Comparison of ENCODE assay signal across 22 mouse cellular contexts in the genomic region with DNA sequence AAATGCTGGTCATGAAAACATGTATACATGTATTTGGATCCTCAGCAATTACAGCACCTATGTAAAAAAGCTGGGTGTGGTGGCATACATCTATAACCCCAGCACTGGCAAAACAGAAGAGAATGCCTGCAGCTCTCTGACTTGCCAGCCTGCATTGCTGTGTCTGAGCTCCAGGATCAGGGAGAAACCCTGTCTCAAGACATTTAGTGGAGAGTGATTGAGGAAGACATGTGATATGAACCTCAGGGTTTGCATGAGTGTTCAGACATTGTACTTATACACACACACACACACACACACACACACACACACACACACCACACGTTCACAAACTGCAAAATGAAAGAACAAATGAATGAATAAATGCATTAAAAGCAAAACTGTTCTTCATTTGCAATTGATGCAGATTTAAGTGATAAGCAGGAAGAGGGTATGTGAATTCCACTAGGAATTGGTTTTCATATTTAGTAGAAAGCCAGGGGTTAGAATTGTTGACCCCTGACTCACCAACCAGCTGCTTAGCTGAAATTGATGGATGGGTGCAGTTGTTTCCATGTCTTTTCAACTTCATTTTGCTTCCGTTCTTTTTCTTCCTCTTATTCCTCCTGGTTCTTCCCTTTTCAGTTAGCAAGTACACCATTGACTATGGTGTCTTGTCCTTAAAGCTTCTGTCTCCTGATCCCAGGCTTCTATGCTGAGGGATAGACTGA. TPM values are rescaled to one million over a fixed set of nuclear protein-coding genes. Genes with fewer than 3 reads are reported as not detected.
DNase-seq lines count a peak whose midpoint lies in the region; ATAC-seq and TF ChIP-seq lines count a peak whose summit lies in the region.
"Had no signal": no experiment of that assay in that cellular context is flagged by ENCODE, and none has a peak within 500 bp of the region (broad histone marks: within the 10 kb centered on the region; RNA-seq: fewer than 3 reads in every experiment).

No protein-coding gene starts in this region.

- no peak overlapping the region for H3K9ac ChIP-seq in hindbrain, embryonic 16.5 days (ENCODE audit: low read depth, low read length)
- no peak overlapping the region for H3K9ac ChIP-seq in hindbrain, embryonic 13.5 days
- no peak overlapping the region for H3K9ac ChIP-seq in lung, embryonic 14.5 days
- H3K9ac ChIP-seq: embryonic facial prominence, embryonic 15.5 days; forebrain, postnatal 0 days; hindbrain, embryonic 14.5 days; liver, embryonic 14.5 days; midbrain, embryonic 12.5 days had no signal

- no peak for TF ChIP-seq CTCF in lung, embryonic 14.5 days (IDR thresholded peaks at IDR 0.05; ENCODE audit: low read depth)

- peak; percentile 33 for DNase-seq in lung, embryonic 14.5 days
- no peak for DNase-seq in lung, postnatal 4 days
- peak; percentile 73 for DNase-seq in NIH3T3 (ENCODE audit: low read depth)
- DNase-seq in lung, postnatal 36 days = peak; percentile 42
- DNase-seq in cerebellum, postnatal 36 days = no peak
- DNase-seq: cerebellum, adult 11-12 months; cerebellum, postnatal 25 days; forebrain, postnatal 0 days; gastrocnemius, adult 2 months; right cerebral cortex, postnatal 14 days; spleen, adult 18-20 months had no signal

- ATAC-seq in hindbrain, embryonic 16.5 days = 0 out of 2 replicates have a peak, but pooled peaks have one; percentile 34
- no peak for ATAC-seq in hindbrain, embryonic 13.5 days (ENCODE audit: low FRiP score)
- no peak for ATAC-seq in lung, embryonic 14.5 days (ENCODE audit: insufficient read depth)
- no peak for ATAC-seq in frontal cortex, adult (ENCODE audit: low TSS enrichment)
- ATAC-seq: CD4-positive, CD25-positive, alpha-beta regulatory T cell, adult 4 months; forebrain, postnatal 0 days; intestine, embryonic 16.5 days had no signal

- H3K27ac ChIP-seq in hindbrain, embryonic 16.5 days (ENCODE audit: low read depth, low read length) = no peak overlapping the region
- no peak overlapping the region for H3K27ac ChIP-seq in hindbrain, embryonic 13.5 days
- H3K27ac ChIP-seq in lung, embryonic 14.5 days (ENCODE audit: low read depth) = no peak overlapping the region
- H3K27ac ChIP-seq: embryonic facial prominence, embryonic 15.5 days; gastrocnemius, adult 2 months; heart, embryonic 10.5 days; hindbrain, embryonic 14.5 days; liver, embryonic 14.5 days; macrophage; midbrain, embryonic 12.5 days had no signal

- no peaks in the 10 kb centered on the region for H3K27me3 ChIP-seq in hindbrain, embryonic 16.5 days (replicated peaks; ENCODE audit: control insufficient read depth, insufficient read depth, low read length)
- no peaks in the 10 kb centered on the region for H3K27me3 ChIP-seq in hindbrain, embryonic 13.5 days
- no peaks in the 10 kb centered on the region for H3K27me3 ChIP-seq in lung, embryonic 14.5 days (ENCODE audit: insufficient read depth, low read length)
- H3K27me3 ChIP-seq: embryonic facial prominence, embryonic 15.5 days; midbrain, embryonic 12.5 days had no signal

- no peak overlapping the region for H3K4me3 ChIP-seq in hindbrain, embryonic 16.5 days (ENCODE audit: low read length)
- no peak overlapping the region for H3K4me3 ChIP-seq in hindbrain, embryonic 13.5 days
- H3K4me3 ChIP-seq in lung, embryonic 14.5 days (ENCODE audit: low read depth, low read length) = no peak overlapping the region
- H3K4me3 ChIP-seq: embryonic facial prominence, embryonic 15.5 days; gastrocnemius, adult 2 months; heart, embryonic 10.5 days; midbrain, embryonic 12.5 days had no signal

- no peaks in the 10 kb centered on the region for H3K4me1 ChIP-seq in hindbrain, embryonic 16.5 days (ENCODE audit: control insufficient read depth, insufficient read depth, low read depth, low read length)
- H3K4me1 ChIP-seq in hindbrain, embryonic 13.5 days (replicated peaks) = peaks cover 16% of the 10 kb centered on the region
- H3K4me1 ChIP-seq in lung, embryonic 14.5 days (ENCODE audit: insufficient read depth) = no peaks in the 10 kb centered on the region
- H3K4me1 ChIP-seq: embryonic facial prominence, embryonic 15.5 days; midbrain, embryonic 12.5 days had no signal

- H3K36me3 ChIP-seq in hindbrain, embryonic 16.5 days (ENCODE audit: control insufficient read depth, insufficient read depth, low read length) = no peaks in the 10 kb centered on the region
- H3K36me3 ChIP-seq in hindbrain, embryonic 13.5 days = no peaks in the 10 kb centered on the region
- H3K36me3 ChIP-seq in lung, embryonic 14.5 days (ENCODE audit: insufficient read depth) = no peaks in the 10 kb centered on the region
- H3K36me3 ChIP-seq: embryonic facial prominence, embryonic 15.5 days; heart, embryonic 10.5 days; midbrain, embryonic 12.5 days had no signal

- 48% methylated on average over 2 of the region's 2 CpGs for WGBS in hindbrain, embryonic 16.5 days
- WGBS in hindbrain, embryonic 13.5 days = 27% methylated on average over 2 of the region's 2 CpGs
- 45% methylated on average over 2 of the region's 2 CpGs for WGBS in lung, embryonic 14.5 days

- H3K4me2 ChIP-seq in hindbrain, embryonic 16.5 days (ENCODE audit: low read length) = no peak overlapping the region
- H3K4me2 ChIP-seq in hindbrain, embryonic 13.5 days = no peak overlapping the region
- no peak overlapping the region for H3K4me2 ChIP-seq in lung, embryonic 14.5 days
- H3K4me2 ChIP-seq: embryonic facial prominence, embryonic 15.5 days; hindbrain, embryonic 14.5 days; midbrain, embryonic 12.5 days had no signal

- H3K9me3 ChIP-seq in hindbrain, embryonic 16.5 days (ENCODE audit: control insufficient read depth, low read length) = no peaks in the 10 kb centered on the region
- H3K9me3 ChIP-seq in hindbrain, embryonic 13.5 days = no peaks in the 10 kb centered on the region
- no peaks in the 10 kb centered on the region for H3K9me3 ChIP-seq in lung, embryonic 14.5 days (ENCODE audit: low read depth, low read length)
- H3K9me3 ChIP-seq: embryonic facial prominence, embryonic 15.5 days; heart, embryonic 10.5 days; midbrain, embryonic 12.5 days had no signal

RNA-seq across cellular contexts. Expression of a gene that starts 32.9 kb away (rescaled TPM):
- polyA plus RNA-seq in hindbrain, embryonic 16.5 days (2015; fragmentation: Nextera tagmentation; extraction: Ambion mirVana) = 35.7 and 43.8 TPM in 2 replicates
- 47.5 and 50.3 TPM in 2 replicates for polyA plus RNA-seq in hindbrain, embryonic 13.5 days (2015; fragmentation: Nextera tagmentation; extraction: Ambion mirVana)
- polyA plus RNA-seq in lung, embryonic 14.5 days (2014; fragmentation: Nextera tagmentation; extraction: Ambion mirVana) = 20.6 and 23.6 TPM in 2 replicates

Comparison
In these comparisons a context has a peak if more than half of its experiments do, and no peak if none do; other contexts are left out.
1. DNase-seq: peak in lung, embryonic 14.5 days (single experiment), NIH3T3 (single experiment) and lung, postnatal 36 days (single experiment); none in lung, postnatal 4 days (0 of 2) and cerebellum, postnatal 36 days (0 of 2).